Mouse (Mus musculus): ENCODE measurements around the gene Hsf2bp.

DNA sequence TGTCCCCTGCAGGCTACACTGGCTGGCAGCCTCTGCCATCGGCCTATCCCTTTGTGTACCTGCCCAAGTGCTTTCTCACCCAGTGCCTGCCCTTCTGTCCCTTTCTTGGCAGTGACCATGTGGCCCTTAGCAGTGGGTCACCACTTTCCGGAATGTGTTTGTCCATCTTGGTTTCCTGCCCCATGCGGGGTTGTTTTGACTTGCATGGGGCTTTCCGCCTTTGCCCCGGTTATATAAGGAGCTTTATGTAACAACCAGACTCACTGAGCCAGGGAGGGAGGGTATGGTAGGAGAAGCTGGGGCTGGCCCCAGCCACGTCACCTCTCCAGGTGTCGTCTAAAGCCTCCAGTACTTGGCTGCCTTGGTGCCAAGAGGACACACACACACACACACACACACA lies 132.1 kb downstream of the Hsf2bp start:
- TF ChIP-seq POLR2A (IDR thresholded peaks at IDR 0.05; ENCODE audit: control insufficient read depth in 1 of 2, insufficient read depth in 1 of 2, low read depth in 1 of 2, low read length in 2 of 2, poor library complexity in 1 of 2): no peak
- TF ChIP-seq MXI1 (IDR thresholded peaks at IDR 0.05; ENCODE audit: low read depth, low read length): no peak
- TF ChIP-seq BHLHE40 (IDR thresholded peaks at IDR 0.05; ENCODE audit: borderline replicate concordance, low read depth, low read length): no peak
- TF ChIP-seq USF2 (IDR thresholded peaks at IDR 0.05; ENCODE audit: borderline replicate concordance in 1 of 2, insufficient read depth in 1 of 2, low read depth in 1 of 2, low read length in 2 of 2): no peak
- no peak for TF ChIP-seq JUND (IDR thresholded peaks at IDR 0.05; ENCODE audit: low read depth, low read length)
- TF ChIP-seq TAL1 (IDR thresholded peaks at IDR 0.05; ENCODE audit: low read length): no peak
- no peak for TF ChIP-seq EP300 (IDR thresholded peaks at IDR 0.05; ENCODE audit: low read depth in 1 of 2, low read length in 2 of 2)
- no peak for TF ChIP-seq POLR2AphosphoS5 (IDR thresholded peaks at IDR 0.05; ENCODE audit: borderline replicate concordance, low read depth, low read length)
- TF ChIP-seq CTCF (IDR thresholded peaks at IDR 0.05 in 2 of 3, conservative IDR thresholded peaks at IDR 0.05 in 1 of 3; ENCODE audit: control insufficient read depth in 1 of 3, insufficient read depth in 1 of 3, low read depth in 2 of 3, low read length in 3 of 3, poor library complexity in 1 of 3, severe bottlenecking in 1 of 3): no peak
- TF ChIP-seq SIN3A (IDR thresholded peaks at IDR 0.05; ENCODE audit: low read length): no peak
- no peak for TF ChIP-seq ZC3H11A (IDR thresholded peaks at IDR 0.05; ENCODE audit: low read depth, low read length)
- no peak for TF ChIP-seq MAZ (IDR thresholded peaks at IDR 0.05; ENCODE audit: low read depth, low read length)
- no peak for TF ChIP-seq ELF1 (IDR thresholded peaks at IDR 0.05; ENCODE audit: low read depth, low read length)
- no peak for TF ChIP-seq ZNF384 (IDR thresholded peaks at IDR 0.05; ENCODE audit: low read depth, low read length)

Data from MEL (cell line).